Mouse (Mus musculus): ENCODE measurements at regions not wholly inside any gene's neighbourhood (a gene's known extent, or its start where the extent isn't known, plus 50 kb on each side); places are given as distances from the start of the nearest gene placed in this dataset.
"Not testable (repeated sequence)": the region's sequence is repeated elsewhere in the genome, so short reads cannot be mapped to it uniquely, and the experiment has no call there.

DNA sequence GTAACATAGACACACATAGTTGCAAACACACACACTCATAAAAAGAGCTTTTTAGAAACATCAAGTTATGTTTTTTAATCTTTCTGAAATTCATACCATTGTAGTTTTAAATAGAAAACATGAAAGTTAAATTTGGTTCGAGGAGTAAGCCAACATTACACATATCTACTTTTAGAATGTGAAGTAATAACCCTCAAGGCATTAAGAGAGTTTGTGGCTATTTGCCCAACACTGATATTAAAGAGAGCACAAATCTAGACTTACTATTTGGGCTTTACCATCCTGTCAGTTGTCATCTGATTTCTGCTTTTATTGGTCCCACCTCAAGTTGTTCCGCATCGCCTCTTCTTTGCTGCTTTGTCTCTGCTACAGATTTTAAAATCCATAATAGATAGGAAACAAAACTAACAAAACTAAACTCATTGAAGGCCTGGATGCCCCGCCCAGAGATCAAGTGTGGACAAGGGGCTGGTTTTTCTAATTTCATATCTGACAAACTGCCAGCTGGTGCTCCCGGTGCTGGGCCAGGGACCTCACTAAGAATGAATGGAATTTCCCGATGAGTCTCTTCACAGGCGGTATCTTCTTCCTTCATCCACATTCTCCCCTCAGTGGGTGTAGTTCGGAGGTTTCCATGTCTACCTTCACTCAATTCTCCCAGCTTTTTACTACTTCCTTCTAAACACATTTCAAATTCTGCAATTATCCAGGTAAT is 60.3 kb upstream of the Akap13 start:
- ATAC-seq (ENCODE audit: insufficient read depth, low FRiP score, low TSS enrichment) (no peak), DNase-seq (ENCODE audit: low spot score) (no peak)
- Histone ChIP-seq H3K4me3 (ENCODE audit: low read depth, low read length) (no peak overlapping the region), H3K4me1 (ENCODE audit: control insufficient read depth, insufficient read depth, low read length) (no peaks in the 10 kb centered on the region), H3K36me3 (ENCODE audit: control insufficient read depth, insufficient read depth, low read length) (no peaks in the 10 kb centered on the region), H3K27ac (ENCODE audit: low read depth, low read length) (no peak overlapping the region), H3K4me2 (ENCODE audit: low read depth) (no peak overlapping the region), H3K27me3 (ENCODE audit: control insufficient read depth, insufficient read depth, low read length) (no peaks in the 10 kb centered on the region), H3K9me3 (ENCODE audit: control insufficient read depth, low read length) (no peaks in the 10 kb centered on the region), H3K9ac (ENCODE audit: low read length) (no peak overlapping the region)
- 76% methylated on average over 8 of the region's 8 CpGs for WGBS

- Histone ChIP-seq H3K4me1 (ENCODE audit: control insufficient read depth, insufficient read depth, low read length) (no peaks in the 10 kb centered on the region), H3K4me2 (ENCODE audit: low read depth) (no peak overlapping the region), H3K9ac (ENCODE audit: low read length) (no peak overlapping the region), H3K27me3 (ENCODE audit: control insufficient read depth, insufficient read depth, low read length) (no peaks in the 10 kb centered on the region), H3K9me3 (ENCODE audit: control insufficient read depth, low read length) (no peaks in the 10 kb centered on the region), H3K27ac (ENCODE audit: low read depth, low read length) (no peak overlapping the region), H3K4me3 (ENCODE audit: low read depth, low read length) (no peak overlapping the region), H3K36me3 (ENCODE audit: control insufficient read depth, insufficient read depth, low read length) (no peaks in the 10 kb centered on the region)
- ATAC-seq (ENCODE audit: insufficient read depth, low FRiP score, low TSS enrichment), result no peak
- no peak for DNase-seq (ENCODE audit: low spot score)
- WGBS, result 35% methylated on average over 7 of the region's 7 CpGs
Observed at GRCm38 (mm10) chr7:75397559-75397958, 57.8 kb upstream of the Akap13 start.

- not testable (repeated sequence) for H3K36me3 ChIP-seq (ENCODE audit: control insufficient read depth, insufficient read depth, low read length); H3K27ac ChIP-seq (ENCODE audit: low read depth, low read length); ATAC-seq (ENCODE audit: insufficient read depth, low FRiP score, low TSS enrichment); DNase-seq (ENCODE audit: low spot score); H3K9me3 ChIP-seq (ENCODE audit: control insufficient read depth, low read length); H3K4me2 ChIP-seq (ENCODE audit: low read depth); H3K4me3 ChIP-seq (ENCODE audit: low read depth, low read length); H3K4me1 ChIP-seq (ENCODE audit: control insufficient read depth, insufficient read depth, low read length); H3K9ac ChIP-seq (ENCODE audit: low read length); H3K27me3 ChIP-seq (ENCODE audit: control insufficient read depth, insufficient read depth, low read length)
- 88% methylated on average over 2 of the region's 2 CpGs for WGBS
Observed at GRCm38 (mm10) chr7:75398480-75398879, 56.9 kb upstream of the Akap13 start.

- Histone ChIP-seq H3K4me2 (ENCODE audit: low read depth) (no peak overlapping the region), H3K27ac (ENCODE audit: low read depth, low read length) (no peak overlapping the region), H3K27me3 (ENCODE audit: control insufficient read depth, insufficient read depth, low read length) (no peaks in the 10 kb centered on the region), H3K4me3 (ENCODE audit: low read depth, low read length) (no peak overlapping the region), H3K4me1 (ENCODE audit: control insufficient read depth, insufficient read depth, low read length) (no peaks in the 10 kb centered on the region), H3K9ac (ENCODE audit: low read length) (no peak overlapping the region), H3K36me3 (ENCODE audit: control insufficient read depth, insufficient read depth, low read length) (no peaks in the 10 kb centered on the region), H3K9me3 (ENCODE audit: control insufficient read depth, low read length) (no peaks in the 10 kb centered on the region)
- no peak for ATAC-seq (ENCODE audit: insufficient read depth, low FRiP score, low TSS enrichment)
- 50% methylated on average over 7 of the region's 7 CpGs for WGBS
- peak; percentile 52 for DNase-seq (ENCODE audit: low spot score)
Observed at GRCm38 (mm10) chr7:75398904-75399724, 56.2 kb upstream of the Akap13 start.

- no peak for DNase-seq (ENCODE audit: low spot score)
- Histone ChIP-seq H3K4me3 (ENCODE audit: low read depth, low read length) (no peak overlapping the region), H3K36me3 (ENCODE audit: control insufficient read depth, insufficient read depth, low read length) (no peaks in the 10 kb centered on the region), H3K27me3 (ENCODE audit: control insufficient read depth, insufficient read depth, low read length) (no peaks in the 10 kb centered on the region), H3K4me1 (ENCODE audit: control insufficient read depth, insufficient read depth, low read length) (no peaks in the 10 kb centered on the region), H3K9me3 (ENCODE audit: control insufficient read depth, low read length) (no peaks in the 10 kb centered on the region), H3K9ac (ENCODE audit: low read length) (no peak overlapping the region), H3K4me2 (ENCODE audit: low read depth) (no peak overlapping the region), H3K27ac (ENCODE audit: low read depth, low read length) (no peak overlapping the region)
- ATAC-seq (ENCODE audit: insufficient read depth, low FRiP score, low TSS enrichment), result no peak
- WGBS, result 94% methylated on average over 2 of the region's 2 CpGs
Observed at GRCm38 (mm10) chr7:75400471-75400870, 54.9 kb upstream of the Akap13 start.

- DNase-seq (ENCODE audit: low spot score) (no peak), ATAC-seq (ENCODE audit: insufficient read depth, low FRiP score, low TSS enrichment) (no peak)
- Histone ChIP-seq H3K4me2 (ENCODE audit: low read depth) (no peak overlapping the region), H3K4me1 (ENCODE audit: control insufficient read depth, insufficient read depth, low read length) (no peaks in the 10 kb centered on the region), H3K27me3 (ENCODE audit: control insufficient read depth, insufficient read depth, low read length) (no peaks in the 10 kb centered on the region), H3K36me3 (ENCODE audit: control insufficient read depth, insufficient read depth, low read length) (no peaks in the 10 kb centered on the region), H3K9me3 (ENCODE audit: control insufficient read depth, low read length) (no peaks in the 10 kb centered on the region), H3K9ac (ENCODE audit: low read length) (no peak overlapping the region), H3K4me3 (ENCODE audit: low read depth, low read length) (no peak overlapping the region), H3K27ac (ENCODE audit: low read depth, low read length) (no peak overlapping the region)
- 84% methylated on average over 3 of the region's 3 CpGs for whole genome bisulfite sequencing
Observed at GRCm38 (mm10) chr7:75404955-75405354, 50.4 kb upstream of the Akap13 start.
